11 mouse cellular contexts compared by ENCODE assay signal in the genomic region with DNA sequence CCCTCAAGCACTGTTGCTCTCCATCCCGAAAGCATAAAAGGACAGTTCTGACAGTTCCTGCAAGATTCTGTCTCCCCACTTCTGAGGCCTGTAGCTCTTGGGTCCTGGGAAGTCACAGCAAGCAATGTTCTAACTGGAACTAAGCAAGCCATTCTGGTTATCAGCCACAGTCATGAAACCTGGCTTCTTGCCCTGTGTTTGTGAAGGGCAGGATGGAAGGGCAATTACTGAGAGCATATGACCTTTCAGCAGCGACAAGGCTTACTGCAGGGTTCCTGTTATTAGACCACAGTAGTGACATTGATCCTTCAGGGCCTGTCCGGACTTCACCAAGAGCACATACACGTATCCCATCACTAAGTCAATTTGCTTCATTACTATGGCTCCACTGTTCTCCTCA.
A peak's percentile ranks its signal among the peaks of the same experiment; 100 is the strongest.
DNase-seq lines count a peak whose midpoint lies in the region; ATAC-seq lines count a peak whose summit lies in the region.
"Had no signal": no experiment of that assay in that cellular context is flagged by ENCODE, and none has a peak within 500 bp of the region (broad histone marks: within the 10 kb centered on the region; RNA-seq: fewer than 3 reads in every experiment).

No protein-coding gene starts in this region.

- peak overlapping the region; percentile 32 for H3K27ac ChIP-seq in liver, embryonic 16.5 days (ENCODE audit: low read length)
- no peak overlapping the region for H3K27ac ChIP-seq in liver, embryonic 11.5 days (ENCODE audit: low read depth, low read length)
- H3K27ac ChIP-seq in hindbrain, embryonic 11.5 days (ENCODE audit: low read depth, low read length) = no peak overlapping the region
- H3K27ac ChIP-seq: midbrain, embryonic 12.5 days had no signal

- no peaks in the 10 kb centered on the region for H3K9me3 ChIP-seq in liver, embryonic 16.5 days (replicated peaks; ENCODE audit: control insufficient read depth, low read length)
- H3K9me3 ChIP-seq in liver, embryonic 11.5 days (ENCODE audit: control insufficient read depth, low read length) = no peaks in the 10 kb centered on the region
- H3K9me3 ChIP-seq in hindbrain, embryonic 11.5 days (ENCODE audit: control insufficient read depth, low read length) = no peaks in the 10 kb centered on the region
- H3K9me3 ChIP-seq: midbrain, embryonic 12.5 days had no signal

- no peaks in the 10 kb centered on the region for H3K27me3 ChIP-seq in liver, embryonic 16.5 days (ENCODE audit: control insufficient read depth, insufficient read depth, low read depth, low read length)
- H3K27me3 ChIP-seq in liver, embryonic 11.5 days (replicated peaks; ENCODE audit: control insufficient read depth, insufficient read depth, low read length) = no peaks in the 10 kb centered on the region
- H3K27me3 ChIP-seq in hindbrain, embryonic 11.5 days (ENCODE audit: control insufficient read depth, insufficient read depth, low read length) = no peaks in the 10 kb centered on the region
- H3K27me3 ChIP-seq: midbrain, embryonic 12.5 days had no signal

- 63% methylated on average over 4 of the region's 4 CpGs for WGBS in liver, embryonic 16.5 days (ENCODE audit: insufficient replicate concordance)
- 84% methylated on average over 4 of the region's 4 CpGs for WGBS in liver, embryonic 11.5 days
- whole genome bisulfite sequencing in hindbrain, embryonic 11.5 days = 90% methylated on average over 4 of the region's 4 CpGs

- H3K36me3 ChIP-seq in liver, embryonic 16.5 days (ENCODE audit: control insufficient read depth, insufficient read depth) = peaks cover 2% of the 10 kb centered on the region; the same call in 1 of the 2 replicates
- no peaks in the 10 kb centered on the region; the same call in 1 of the 2 replicates for H3K36me3 ChIP-seq in liver, embryonic 11.5 days (ENCODE audit: control insufficient read depth, insufficient read depth, low read length)
- no peaks in the 10 kb centered on the region for H3K36me3 ChIP-seq in hindbrain, embryonic 11.5 days (ENCODE audit: control insufficient read depth, insufficient read depth, low read length)

- H3K4me3 ChIP-seq in liver, embryonic 16.5 days (ENCODE audit: low read depth, low read length) = no peak overlapping the region
- H3K4me3 ChIP-seq in liver, embryonic 11.5 days (ENCODE audit: low read depth, low read length) = no peak overlapping the region
- no peak overlapping the region for H3K4me3 ChIP-seq in hindbrain, embryonic 11.5 days (ENCODE audit: low read depth, low read length)
- H3K4me3 ChIP-seq: erythroblast, embryonic 14.5 days; midbrain, embryonic 12.5 days had no signal

- no peak for DNase-seq in liver, embryonic 11.5 days (ENCODE audit: low spot score)
- DNase-seq in heart, adult 18-20 months = peak; percentile 86 to 91
- peak; percentile 78 for DNase-seq in heart, postnatal 4 days
- DNase-seq in testis, postnatal 10 days (ENCODE audit: low spot score) = no peak
- no peak for DNase-seq in cerebellum, postnatal 14 days
- DNase-seq in hindbrain, embryonic 11.5 days (ENCODE audit: low spot score) = no peak
- DNase-seq: thymus, postnatal 36 days had no signal

- no peak overlapping the region for H3K4me2 ChIP-seq in liver, embryonic 16.5 days (ENCODE audit: low read depth, low read length)
- H3K4me2 ChIP-seq in liver, embryonic 11.5 days = no peak overlapping the region
- no peak overlapping the region for H3K4me2 ChIP-seq in hindbrain, embryonic 11.5 days (replicated peaks; ENCODE audit: low read depth, low read length)
- H3K4me2 ChIP-seq: midbrain, embryonic 12.5 days had no signal

- peaks cover 2% of the 10 kb centered on the region; the same call in 1 of the 2 replicates for H3K4me1 ChIP-seq in liver, embryonic 16.5 days (ENCODE audit: control insufficient read depth, low read depth, low read length)
- no peaks in the 10 kb centered on the region for H3K4me1 ChIP-seq in liver, embryonic 11.5 days (replicated peaks; ENCODE audit: control insufficient read depth, insufficient read depth, low read length)
- no peaks in the 10 kb centered on the region for H3K4me1 ChIP-seq in hindbrain, embryonic 11.5 days (replicated peaks; ENCODE audit: control insufficient read depth, insufficient read depth, low read length)

- no peak overlapping the region for H3K9ac ChIP-seq in liver, embryonic 16.5 days (ENCODE audit: low read depth, low read length)
- H3K9ac ChIP-seq in liver, embryonic 11.5 days (ENCODE audit: low read depth, low read length) = no peak overlapping the region
- no peak overlapping the region for H3K9ac ChIP-seq in hindbrain, embryonic 11.5 days (ENCODE audit: low read depth, low read length)
- H3K9ac ChIP-seq: midbrain, embryonic 12.5 days had no signal

- peak; percentile 83 for ATAC-seq in liver, embryonic 16.5 days (ENCODE audit: low read depth)
- ATAC-seq in liver, embryonic 11.5 days (replicated peaks; ENCODE audit: low FRiP score) = no peak
- peak; percentile 81 for ATAC-seq in megakaryocyte progenitor cell, adult 5-6 weeks (replicated peaks; ENCODE audit: poor library complexity)
- no peak for ATAC-seq in hindbrain, embryonic 11.5 days (ENCODE audit: low FRiP score)

Comparison
In these comparisons a context has a peak if more than half of its experiments do, and no peak if none do; other contexts are left out.
1. ATAC-seq: peak in liver, embryonic 16.5 days (single experiment) and megakaryocyte progenitor cell, adult 5-6 weeks (single experiment); none in liver, embryonic 11.5 days (single experiment) and hindbrain, embryonic 11.5 days (single experiment).
2. DNase-seq: peak in heart, adult 18-20 months (2 of 2) and heart, postnatal 4 days (single experiment); none in liver, embryonic 11.5 days (single experiment), testis, postnatal 10 days (single experiment), cerebellum, postnatal 14 days (0 of 2) and hindbrain, embryonic 11.5 days (single experiment).